Mouse (Mus musculus): ENCODE data around the gene Trit1.

DNA sequence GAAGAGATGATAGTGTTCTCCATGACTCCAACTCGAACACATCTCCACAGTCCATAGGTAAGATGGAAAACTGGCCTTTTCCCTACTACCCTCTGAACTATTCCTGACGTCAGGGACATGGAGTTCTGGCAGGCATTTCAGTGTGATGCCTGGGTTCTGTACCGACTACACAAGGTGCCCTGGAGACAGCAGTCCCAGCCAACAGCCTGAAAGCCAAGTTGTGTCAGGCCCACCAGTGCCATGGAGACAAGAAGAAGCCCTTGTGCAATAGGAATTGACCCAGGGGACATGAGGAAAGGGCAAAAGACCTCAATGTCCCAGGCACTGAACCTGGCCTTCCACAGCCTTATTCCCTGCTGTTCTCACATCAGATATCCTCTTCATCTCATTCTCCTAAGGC is 36.6 kb upstream of the Trit1 start:
- no peak for TF ChIP-seq GATA1 (IDR thresholded peaks at IDR 0.05; ENCODE audit: borderline replicate concordance, low read length)
- TF ChIP-seq FLI1 (IDR thresholded peaks at IDR 0.05; ENCODE audit: low read length): no peak

Data from megakaryocyte, embryonic 14.5 days (primary cell).